Mouse (Mus musculus): ENCODE results near the gene Fbln2.
A peak's percentile ranks its signal among the peaks of the same experiment; 100 is the strongest.

The Fbln2 gene

GRCm38 (mm10) chr6:91228980-91229379, 16.7 kb downstream of the Fbln2 start:
- DNase-seq (ENCODE audit: low spot score in 2 of 2) = no peak

GRCm38 (mm10) chr6:91231000-91231399, 18.7 kb downstream of the Fbln2 start:
- DNase-seq (ENCODE audit: low spot score in 2 of 2) = no peak

GRCm38 (mm10) chr6:91231523-91231922, 19.3 kb downstream of the Fbln2 start:
- no peak for DNase-seq (ENCODE audit: low spot score in 2 of 2)

- no peak for DNase-seq (ENCODE audit: low spot score in 2 of 2)
Observed at GRCm38 (mm10) chr6:91233011-91233410, 20.8 kb downstream of the Fbln2 start.

GRCm38 (mm10) chr6:91233424-91234015, 21.3 kb downstream of the Fbln2 start:
- DNase-seq (ENCODE audit: low spot score in 2 of 2) = no peak

- no peak for DNase-seq (ENCODE audit: low spot score in 2 of 2)
Observed at GRCm38 (mm10) chr6:91236006-91236405, 23.8 kb downstream of the Fbln2 start.

- DNase-seq (ENCODE audit: low spot score in 2 of 2) = no peak
Observed at GRCm38 (mm10) chr6:91236429-91236828, 24.2 kb downstream of the Fbln2 start.

GRCm38 (mm10) chr6:91237273-91237672, 25.0 kb downstream of the Fbln2 start:
- no peak for DNase-seq (ENCODE audit: low spot score in 2 of 2)

- DNase-seq (ENCODE audit: low spot score in 2 of 2) = no peak
Observed at GRCm38 (mm10) chr6:91240537-91240936, 28.3 kb downstream of the Fbln2 start.

- DNase-seq (ENCODE audit: low spot score in 2 of 2) = no peak
Observed at GRCm38 (mm10) chr6:91240964-91241363, 28.7 kb downstream of the Fbln2 start.

- peak; percentile 65 to 76 for DNase-seq (ENCODE audit: low spot score in 2 of 2)
Observed at GRCm38 (mm10) chr6:91243395-91243794, 31.1 kb downstream of the Fbln2 start.

- DNase-seq (ENCODE audit: low spot score in 2 of 2) = peak; percentile 75 to 79
Observed at GRCm38 (mm10) chr6:91244331-91244730, 32.1 kb downstream of the Fbln2 start.

- no peak for DNase-seq (ENCODE audit: low spot score in 2 of 2)
Observed at GRCm38 (mm10) chr6:91245331-91245730, 33.1 kb downstream of the Fbln2 start.

- DNase-seq (ENCODE audit: low spot score in 2 of 2) = no peak
Observed at GRCm38 (mm10) chr6:91247343-91247742, 35.1 kb downstream of the Fbln2 start.

GRCm38 (mm10) chr6:91248627-91249026, 36.4 kb downstream of the Fbln2 start:
- no peak for DNase-seq (ENCODE audit: low spot score in 2 of 2)

- no peak for DNase-seq (ENCODE audit: low spot score in 2 of 2)
Observed at GRCm38 (mm10) chr6:91249797-91250196, 37.5 kb downstream of the Fbln2 start.

GRCm38 (mm10) chr6:91259440-91260120, 47.3 kb downstream of the Fbln2 start:
- peak; percentile 54 to 64 for DNase-seq (ENCODE audit: low spot score in 2 of 2)

- DNase-seq (ENCODE audit: low spot score in 2 of 2) = no peak
Observed at GRCm38 (mm10) chr6:91260347-91260986, 48.2 kb downstream of the Fbln2 start.

- DNase-seq (ENCODE audit: low spot score in 2 of 2) = no peak
Observed at GRCm38 (mm10) chr6:91260987-91261367, 48.7 kb downstream of the Fbln2 start.

- DNase-seq (ENCODE audit: low spot score in 2 of 2) = no peak
Observed at GRCm38 (mm10) chr6:91265616-91266015, 53.4 kb downstream of the Fbln2 start.

GRCm38 (mm10) chr6:91266647-91267046, 54.4 kb downstream of the Fbln2 start:
- DNase-seq (ENCODE audit: low spot score in 2 of 2) = no peak

- DNase-seq (ENCODE audit: low spot score in 2 of 2) = no peak
Observed at GRCm38 (mm10) chr6:91268318-91268717, 56.1 kb downstream of the Fbln2 start.

- no peak for DNase-seq (ENCODE audit: low spot score in 2 of 2)
Observed at GRCm38 (mm10) chr6:91277549-91277948, 65.3 kb downstream of the Fbln2 start.
